Mouse (Mus musculus) myocyte (in vitro differentiated cells): Measurements from ENCODE around the gene Msh5.

ENCODE experiments used
- E2F4 ChIP-seq: IDR thresholded peaks from one replicate; pipeline ENCODE4 v1.6.1; 2011; ENCODE audit warnings: mild to moderate bottlenecking, control low read depth, moderate library complexity; ENCODE audit not compliant: insufficient read depth
- MYOD1 ChIP-seq, 3 experiments: IDR thresholded peaks; one replicate each; pipeline ENCODE4 v1.6.1; 2011; ENCODE audit warnings: control low read depth in 2 of 3, low read depth in 2 of 3, mild to moderate bottlenecking in 2 of 3, moderate library complexity in 1 of 3; ENCODE audit not compliant: insufficient read length in 2 of 3, control insufficient read depth in 1 of 3
- POLR2A ChIP-seq: IDR thresholded peaks from one replicate; pipeline ENCODE4 v1.6.1; 2011; ENCODE audit warnings: low read depth, mild to moderate bottlenecking, control low read depth, moderate library complexity; ENCODE audit not compliant: insufficient read length
- POLR2AphosphoS2 ChIP-seq: IDR thresholded peaks from one replicate; pipeline ENCODE4 v1.6.1; 2011; ENCODE audit warnings: low read depth, control low read depth; ENCODE audit not compliant: insufficient read length
- REST ChIP-seq: IDR thresholded peaks from one replicate; pipeline ENCODE4 v1.6.1; 2011; ENCODE audit warnings: mild to moderate bottlenecking, control low read depth, moderate library complexity; ENCODE audit not compliant: insufficient read depth, insufficient read length
- SRF ChIP-seq: IDR thresholded peaks from one replicate; pipeline ENCODE4 v1.6.1; 2011; ENCODE audit warnings: low read depth; ENCODE audit not compliant: control insufficient read depth, insufficient read length
- TCF12 ChIP-seq: IDR thresholded peaks from one replicate; pipeline ENCODE4 v1.6.1; 2011; ENCODE audit warnings: mild to moderate bottlenecking, control low read depth; ENCODE audit not compliant: poor library complexity, insufficient read depth, severe bottlenecking
- TCF3 ChIP-seq: IDR thresholded peaks from one replicate; pipeline ENCODE4 v1.6.1; 2011; ENCODE audit warnings: low read depth, control low read depth; ENCODE audit not compliant: insufficient read length

- no peak for TF ChIP-seq POLR2AphosphoS2
- no peak for TF ChIP-seq POLR2A
- no peak for TF ChIP-seq SRF
- no peak for TF ChIP-seq TCF12
- no peak for TF ChIP-seq TCF3
- no peak for TF ChIP-seq E2F4
- TF ChIP-seq MYOD1 (IDR thresholded peaks at IDR 0.05; ENCODE audit: control insufficient read depth in 1 of 3, insufficient read length in 2 of 3, low read depth in 2 of 3), result no peak
- no peak for TF ChIP-seq REST
Observed at GRCm38 (mm10) chr17:35070556-35071229, 24.1 kb upstream of the Msh5 start.
